Mouse (Mus musculus) retina, postnatal 1 day (tissue): ENCODE measurements around the gene Abcd3.
A peak's percentile ranks its signal among the peaks of the same experiment; 100 is the strongest.

Experiments
- DNase-seq: peaks from one replicate; pipeline ENCODE4 v3.0.0-alpha.2; 2012

The Abcd3 gene

GRCm38 (mm10) chr3:121737453-121737852 is 77.6 kb downstream of the Abcd3 start:
- peak; percentile 60 for DNase-seq

GRCm38 (mm10) chr3:121736025-121736744 is 78.9 kb downstream of the Abcd3 start:
- peak; percentile 83 for DNase-seq

GRCm38 (mm10) chr3:121735542-121735941 is 79.6 kb downstream of the Abcd3 start:
- DNase-seq, result no peak

GRCm38 (mm10) chr3:121729678-121730077 is 85.4 kb downstream of the Abcd3 start:
- no peak for DNase-seq

GRCm38 (mm10) chr3:121725651-121726050 is 89.5 kb downstream of the Abcd3 start:
- no peak for DNase-seq

- DNase-seq, result no peak
Measured at GRCm38 (mm10) chr3:121724553-121724952, 90.5 kb downstream of the Abcd3 start.

GRCm38 (mm10) chr3:121723968-121724524 is 91.1 kb downstream of the Abcd3 start:
- DNase-seq, result no peak

- peak; percentile 83 for DNase-seq
Measured at GRCm38 (mm10) chr3:121722971-121723844, 91.9 kb downstream of the Abcd3 start, which contains the start of gene F3. Gene F3, plus strand, starts transcription at chr3:121723537.

- DNase-seq, result no peak
Measured at GRCm38 (mm10) chr3:121721691-121722070, 93.4 kb downstream of the Abcd3 start.

- DNase-seq, result no peak
Measured at GRCm38 (mm10) chr3:121720801-121721690, 94.1 kb downstream of the Abcd3 start.

- no peak for DNase-seq
Measured at GRCm38 (mm10) chr3:121719701-121720100, 95.4 kb downstream of the Abcd3 start.

GRCm38 (mm10) chr3:121718679-121719078 is 96.4 kb downstream of the Abcd3 start:
- DNase-seq, result no peak

GRCm38 (mm10) chr3:121716480-121716879 is 98.6 kb downstream of the Abcd3 start:
- no peak for DNase-seq

GRCm38 (mm10) chr3:121715741-121716459 is 99.2 kb downstream of the Abcd3 start:
- DNase-seq, result no peak

GRCm38 (mm10) chr3:121715336-121715735 is 99.8 kb downstream of the Abcd3 start:
- DNase-seq, result no peak

- DNase-seq, result no peak
Measured at GRCm38 (mm10) chr3:121714461-121714860, 100.6 kb downstream of the Abcd3 start.

- DNase-seq, result peak; percentile 35
Measured at GRCm38 (mm10) chr3:121713816-121714215, 101.3 kb downstream of the Abcd3 start.

GRCm38 (mm10) chr3:121713151-121713701 is 101.9 kb downstream of the Abcd3 start:
- no peak for DNase-seq

GRCm38 (mm10) chr3:121712222-121712621 is 102.9 kb downstream of the Abcd3 start:
- DNase-seq, result no peak

GRCm38 (mm10) chr3:121710894-121711531 is 104.1 kb downstream of the Abcd3 start:
- no peak for DNase-seq
